Mouse (Mus musculus) right cerebral cortex, postnatal 4 days (tissue): ENCODE results near the gene Kcnk3.

Experiments used
- DNase-seq: peaks from one replicate; pipeline ENCODE4 v3.0.0-alpha.2; 2022

The Kcnk3 gene

GRCm38 (mm10) chr5:30643477-30644179 is 55.7 kb downstream of the Kcnk3 start:
- DNase-seq = no peak

- no peak for DNase-seq
These were observed 58.1 kb downstream of the Kcnk3 start for GRCm38 (mm10) chr5:30646036-30646435.

- DNase-seq = no peak
These were observed 59.4 kb downstream of the Kcnk3 start for GRCm38 (mm10) chr5:30647396-30647795.

GRCm38 (mm10) chr5:30647815-30648560 is 60.0 kb downstream of the Kcnk3 start, which contains the start of gene Slc35f6:
Slc35f6 (plus strand) TSS chr5:30647933.
- peak; percentile 89 for DNase-seq

- DNase-seq = no peak
These were observed 61.6 kb downstream of the Kcnk3 start for GRCm38 (mm10) chr5:30649558-30649957.

GRCm38 (mm10) chr5:30650756-30651155 is 62.8 kb downstream of the Kcnk3 start:
- no peak for DNase-seq

- no peak for DNase-seq
These were observed 63.6 kb downstream of the Kcnk3 start for GRCm38 (mm10) chr5:30651554-30651953.

- no peak for DNase-seq
These were observed 65.3 kb downstream of the Kcnk3 start for GRCm38 (mm10) chr5:30653246-30653645.

- no peak for DNase-seq
These were observed 67.1 kb downstream of the Kcnk3 start for GRCm38 (mm10) chr5:30655042-30655441.

- no peak for DNase-seq
These were observed 67.7 kb downstream of the Kcnk3 start for GRCm38 (mm10) chr5:30655526-30656195.

- DNase-seq = no peak
These were observed 71.1 kb downstream of the Kcnk3 start for GRCm38 (mm10) chr5:30659042-30659441.

GRCm38 (mm10) chr5:30660278-30660677 is 72.3 kb downstream of the Kcnk3 start:
- DNase-seq = no peak

GRCm38 (mm10) chr5:30660813-30661212 is 72.8 kb downstream of the Kcnk3 start:
- no peak for DNase-seq

- no peak for DNase-seq
These were observed 77.4 kb downstream of the Kcnk3 start for GRCm38 (mm10) chr5:30665360-30665759.

GRCm38 (mm10) chr5:30665968-30666367 is 78.0 kb downstream of the Kcnk3 start:
- DNase-seq = no peak

- DNase-seq = peak; percentile 65
These were observed 78.6 kb downstream of the Kcnk3 start, which contains the start of gene Cenpa for GRCm38 (mm10) chr5:30666391-30667195. Cenpa (plus strand) TSS chr5:30666777.

GRCm38 (mm10) chr5:30667215-30667614 is 79.2 kb downstream of the Kcnk3 start:
- no peak for DNase-seq

- DNase-seq = no peak
These were observed 79.7 kb downstream of the Kcnk3 start for GRCm38 (mm10) chr5:30667686-30668085.

GRCm38 (mm10) chr5:30668637-30669495 is 80.9 kb downstream of the Kcnk3 start:
- no peak for DNase-seq

GRCm38 (mm10) chr5:30669496-30669830 is 81.5 kb downstream of the Kcnk3 start:
- DNase-seq = no peak

GRCm38 (mm10) chr5:30670091-30670490 is 82.1 kb downstream of the Kcnk3 start:
- no peak for DNase-seq

GRCm38 (mm10) chr5:30674001-30674400 is 86.0 kb downstream of the Kcnk3 start:
- DNase-seq = no peak
